Comparison of ENCODE assay signal across 21 mouse cellular contexts in the genomic region with DNA sequence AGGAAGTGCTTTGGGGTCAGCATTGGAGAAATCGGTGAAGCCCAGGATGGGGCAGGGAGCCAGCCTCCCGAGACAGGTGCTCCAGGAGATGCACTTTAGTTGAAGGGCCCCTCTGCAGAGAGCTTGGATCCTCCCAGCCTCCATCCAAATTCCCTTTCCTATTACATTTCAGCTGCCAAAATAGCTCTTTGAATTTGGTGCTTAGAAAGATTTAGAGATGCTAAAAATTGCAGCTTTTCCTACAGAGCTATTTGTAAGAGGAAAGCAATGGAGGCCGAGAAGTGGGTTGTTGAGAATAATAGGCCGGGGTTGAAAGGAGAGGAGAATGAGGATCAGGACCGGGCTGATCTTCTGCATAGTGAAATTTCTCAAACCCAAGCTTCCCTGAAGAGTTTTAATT.
"Had no signal": no experiment of that assay in that cellular context is flagged by ENCODE, and none has a peak within 500 bp of the region (broad histone marks: within the 10 kb centered on the region; RNA-seq: fewer than 3 reads in every experiment).

No protein-coding gene starts in this region.

- ATAC-seq: forebrain, embryonic 13.5 days; forebrain, embryonic 14.5 days; forebrain, embryonic 15.5 days; forebrain, embryonic 16.5 days; forebrain, postnatal 0 days had no signal

- DNase-seq: cerebellum, adult 2 months; cerebellum, adult 8-10 months; cerebellum, adult 9-10 months; cerebellum, adult 9-11 months; cerebellum, postnatal 10 days; cerebellum, postnatal 25 days; cerebellum, postnatal 36 days; embryo, embryonic 11 days; forebrain, postnatal 0 days; gastrocnemius, adult 2 months; gastrocnemius, postnatal 10 days; gastrocnemius, postnatal 14 days; gastrocnemius, postnatal 25 days; gastrocnemius, postnatal 36 days; heart, adult 11 months; heart, adult 18-20 months; heart, adult 2 months had no signal
